Mouse (Mus musculus): ENCODE data around the gene Gdpd2.

Gdpd2 gene

DNA sequence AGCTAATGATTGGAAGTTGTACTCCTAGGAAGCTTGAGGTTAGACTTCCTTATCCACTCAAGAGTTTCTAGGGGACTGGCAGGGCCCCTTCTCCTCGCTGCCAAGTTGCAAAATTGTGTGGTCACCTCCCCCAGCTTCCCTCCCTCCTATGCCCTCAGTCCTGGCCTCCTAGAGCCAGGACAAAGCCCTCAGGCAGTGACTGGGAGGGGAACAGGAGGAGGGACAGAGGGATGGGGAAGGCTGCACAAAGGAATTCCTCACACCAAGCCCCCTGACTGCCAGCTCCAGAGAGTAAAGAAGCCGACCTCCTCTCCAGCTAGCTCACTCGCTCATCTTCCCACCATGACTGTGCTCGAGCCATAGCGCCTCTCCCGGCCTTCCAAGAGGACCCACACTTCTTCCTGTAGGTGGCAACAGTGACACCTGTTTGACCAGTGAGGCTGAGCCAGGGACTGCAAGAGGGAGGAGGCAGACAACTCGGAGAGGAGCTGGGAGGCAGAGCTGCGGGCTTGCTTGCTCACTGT lies at the start of gene Gdpd2:
TSS of gene Gdpd2 (plus strand) at position 209 of the 524 bp plus-strand sequence.
- DNase-seq (ENCODE audit: low read depth in 1 of 2, low spot score in 2 of 2), result no peak

DNA sequence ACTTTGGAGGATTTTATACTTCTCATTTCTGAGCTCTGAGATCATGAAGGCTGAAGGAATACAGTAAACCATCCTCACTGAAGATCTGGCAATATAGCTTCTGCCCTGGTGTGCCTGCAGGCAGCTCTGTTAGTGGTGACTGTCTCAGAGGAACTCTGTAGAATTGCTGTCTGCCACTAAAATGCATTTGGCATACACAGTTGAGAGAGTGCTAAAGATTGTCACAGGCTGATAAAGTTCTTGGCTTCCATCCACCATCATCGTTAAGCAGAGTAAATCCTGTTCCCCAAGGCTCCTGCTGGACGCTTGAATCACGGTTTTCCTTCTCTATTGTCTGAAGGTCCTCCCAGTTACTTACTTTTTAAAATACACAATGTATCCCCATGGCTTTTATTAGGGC lies 43.1 kb upstream of the Gdpd2 start:
- DNase-seq (ENCODE audit: low read depth in 1 of 2, low spot score in 2 of 2), result no peak

DNA sequence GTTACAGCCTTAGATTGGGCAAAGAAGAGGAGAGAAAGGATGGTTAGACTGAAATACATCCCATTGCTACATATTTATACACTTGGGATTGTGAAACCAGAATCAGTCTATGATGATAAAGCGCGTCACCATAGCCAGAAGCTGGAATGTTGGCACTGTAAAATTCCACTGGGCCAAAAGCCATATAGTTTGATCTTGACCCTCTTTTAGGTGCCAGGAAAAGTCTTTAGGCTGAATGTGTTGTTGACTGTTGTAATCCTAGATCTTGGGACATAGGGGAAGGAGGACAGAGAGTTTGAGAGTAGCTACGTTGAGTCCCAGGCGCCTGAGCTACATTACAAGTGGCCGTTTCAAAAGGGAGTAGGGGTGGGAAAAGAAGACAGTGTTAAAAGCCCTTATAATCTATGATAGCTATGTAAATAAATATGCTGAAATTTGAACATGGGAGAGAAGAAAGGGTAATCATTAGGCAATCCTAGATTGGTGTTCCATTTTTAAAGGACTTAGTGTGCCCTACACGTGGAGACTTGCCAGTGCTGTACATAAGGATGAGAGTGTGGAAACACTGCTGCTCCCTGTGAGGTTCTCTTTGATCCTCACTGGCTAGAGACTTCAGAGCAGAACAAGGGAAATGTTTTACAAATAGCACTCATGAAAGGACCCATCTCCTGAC lies 42.2 kb upstream of the Gdpd2 start:
- DNase-seq (ENCODE audit: low read depth in 1 of 2, low spot score in 2 of 2), result no peak

DNA sequence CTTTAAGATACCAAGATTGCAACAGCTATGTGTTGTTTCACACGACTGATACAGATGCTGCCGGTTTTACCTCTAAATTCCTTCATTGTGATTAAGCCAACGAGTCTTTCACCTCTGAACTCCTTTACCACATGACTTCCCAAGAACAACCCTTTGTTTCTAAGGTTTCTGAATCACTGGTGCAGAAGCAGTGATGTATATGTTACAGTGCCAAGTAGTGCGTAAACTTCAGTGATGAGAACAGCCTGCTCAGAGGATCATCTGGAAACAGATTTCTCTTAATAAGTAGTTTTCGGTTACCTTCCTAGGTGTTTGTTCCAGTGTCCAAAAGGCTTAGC lies 41.7 kb upstream of the Gdpd2 start:
- DNase-seq (ENCODE audit: low read depth in 1 of 2, low spot score in 2 of 2), result no peak

DNA sequence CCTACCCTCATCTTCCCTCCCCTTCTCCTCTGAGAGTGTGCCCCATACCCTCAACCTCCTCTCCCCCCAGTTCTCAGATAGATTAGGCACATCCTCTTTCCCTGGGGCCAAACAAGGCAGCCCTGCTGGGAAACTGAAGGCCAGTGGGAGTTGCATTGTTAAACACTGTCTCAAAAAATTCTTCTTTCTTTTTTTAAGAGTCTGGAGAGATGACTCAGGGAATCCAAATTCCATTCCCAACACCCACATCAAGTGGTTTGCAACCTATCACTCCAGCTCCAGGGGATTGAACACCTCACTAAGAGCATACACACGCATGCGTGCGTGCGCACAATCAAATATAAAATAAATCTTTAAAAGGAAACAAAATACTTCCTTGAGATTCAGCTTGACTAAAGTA lies 32.9 kb upstream of the Gdpd2 start:
- DNase-seq (ENCODE audit: low read depth in 1 of 2, low spot score in 2 of 2), result no peak

DNA sequence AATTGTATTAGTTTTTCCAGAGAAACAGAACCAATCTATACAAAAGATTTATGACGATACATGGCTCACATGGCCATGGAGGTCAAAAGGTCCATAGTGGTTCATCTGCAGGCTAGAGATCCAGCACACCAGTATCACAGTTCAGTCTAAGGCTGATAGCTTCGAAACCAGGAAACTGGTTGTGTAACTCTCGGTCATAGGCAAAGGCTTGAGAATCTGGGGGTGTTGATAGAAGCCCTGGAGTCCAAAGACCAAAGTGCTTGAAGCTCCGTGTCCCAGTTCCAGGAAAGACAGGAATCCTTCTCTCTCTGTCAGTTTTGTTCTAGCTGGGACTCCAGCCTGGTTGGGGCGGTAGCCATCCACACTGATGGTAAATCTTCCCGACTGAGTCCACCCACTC lies 21.6 kb upstream of the Gdpd2 start:
- no peak for DNase-seq (ENCODE audit: low read depth in 1 of 2, low spot score in 2 of 2)

DNA sequence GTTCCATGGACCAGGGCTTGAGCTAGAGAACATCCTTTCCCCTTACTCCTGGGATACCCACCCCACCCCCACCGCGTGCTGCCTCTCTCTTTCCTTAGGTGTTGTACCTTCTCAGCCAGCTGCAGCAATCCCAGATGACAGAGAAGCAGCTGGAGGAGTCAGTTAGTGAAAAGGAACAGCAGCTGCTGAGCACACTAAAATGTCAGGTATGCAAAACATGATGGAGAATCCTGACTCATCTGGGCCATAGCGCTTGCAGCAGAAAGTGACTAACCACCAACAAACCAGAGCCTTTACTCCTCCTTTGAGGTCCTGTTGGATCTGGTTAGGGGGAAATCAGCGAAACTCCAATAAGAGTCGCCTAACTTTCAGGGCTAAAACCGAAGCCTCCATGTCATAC lies 13.5 kb upstream of the Gdpd2 start:
- DNase-seq (ENCODE audit: low read depth in 1 of 2, low spot score in 2 of 2), result no peak

DNA sequence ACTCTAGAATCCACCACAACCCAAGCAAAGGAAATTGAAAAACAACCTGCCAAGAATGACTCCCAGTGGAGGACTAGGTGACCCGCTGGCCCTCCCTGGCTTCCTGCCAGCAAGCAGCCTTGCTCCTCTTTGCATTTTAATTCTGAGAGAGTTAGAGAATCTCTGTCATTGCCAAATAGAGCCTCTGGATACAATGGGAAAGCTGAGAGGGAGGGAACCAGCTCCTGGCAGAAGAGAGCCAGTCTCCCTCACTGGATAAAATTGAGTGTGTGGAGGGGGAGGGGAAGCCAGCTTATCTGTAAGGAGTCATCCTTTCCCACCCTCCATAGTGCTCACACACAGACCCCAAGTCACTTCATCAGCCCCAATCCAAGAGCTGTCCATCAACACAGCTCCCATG lies 726 bp upstream of the Gdpd2 start:
- DNase-seq (ENCODE audit: low read depth in 1 of 2, low spot score in 2 of 2), result no peak

DNA sequence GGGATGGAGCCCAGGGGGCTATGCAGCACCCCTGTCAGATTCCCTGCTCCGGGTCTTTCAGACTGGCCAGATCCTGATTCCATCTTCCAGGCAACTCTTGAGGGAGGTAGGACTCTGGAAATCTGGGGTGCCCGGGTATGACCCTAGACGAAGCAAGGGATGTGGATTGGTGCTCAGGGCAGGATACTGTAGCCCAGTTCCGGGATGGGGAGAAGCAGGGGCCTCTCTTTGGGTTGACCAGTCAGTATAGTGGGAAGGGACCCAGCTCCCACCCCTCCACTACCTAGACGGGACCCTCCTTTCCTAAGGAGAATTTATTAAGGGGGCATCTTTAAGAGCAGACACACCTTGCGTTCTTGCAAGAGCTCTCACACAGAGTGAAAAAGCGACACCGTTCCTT lies 593 bp downstream of the Gdpd2 start:
- DNase-seq (ENCODE audit: low read depth in 1 of 2, low spot score in 2 of 2), result no peak

DNA sequence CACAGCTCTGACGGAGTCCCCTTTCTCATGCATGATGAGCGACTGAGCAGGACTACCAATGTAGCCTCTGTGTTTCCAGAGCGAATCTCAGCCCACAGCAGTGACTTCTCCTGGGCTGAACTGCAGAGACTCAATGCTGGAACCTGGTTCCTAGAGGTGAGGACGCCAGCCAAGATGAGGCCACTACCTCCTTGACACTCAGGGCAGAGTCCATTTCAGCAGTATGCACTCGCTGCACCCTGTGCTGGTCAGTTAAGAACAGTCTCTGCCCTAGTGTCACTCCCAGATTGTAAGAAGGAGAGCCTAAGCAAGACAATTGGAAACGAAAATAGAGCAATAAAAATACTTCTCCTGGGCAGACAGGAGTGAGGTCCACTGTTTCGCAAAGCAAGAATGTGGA lies 4.7 kb downstream of the Gdpd2 start:
- no peak for DNase-seq (ENCODE audit: low read depth in 1 of 2, low spot score in 2 of 2)

DNA sequence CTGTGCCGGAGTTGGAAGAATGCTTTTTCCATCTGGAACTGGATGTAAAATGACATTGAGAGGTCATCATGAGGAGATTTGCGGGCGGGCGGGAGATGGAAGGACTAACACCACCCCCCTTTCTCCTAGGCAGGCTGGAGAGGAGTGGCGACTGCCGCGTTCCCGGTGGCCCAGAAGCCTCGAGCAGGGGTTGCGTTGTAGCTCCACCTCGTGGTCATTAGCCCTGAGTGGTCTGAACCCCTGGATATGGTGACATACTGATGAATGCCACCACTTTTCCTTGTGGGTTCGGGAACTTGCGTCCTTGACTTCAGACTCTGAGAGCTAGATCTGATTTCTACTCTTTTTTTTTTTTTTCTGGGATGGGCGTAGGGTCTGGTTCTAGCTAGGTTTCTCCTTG lies 9.2 kb downstream of the Gdpd2 start:
- DNase-seq (ENCODE audit: low read depth in 1 of 2, low spot score in 2 of 2), result no peak

DNA sequence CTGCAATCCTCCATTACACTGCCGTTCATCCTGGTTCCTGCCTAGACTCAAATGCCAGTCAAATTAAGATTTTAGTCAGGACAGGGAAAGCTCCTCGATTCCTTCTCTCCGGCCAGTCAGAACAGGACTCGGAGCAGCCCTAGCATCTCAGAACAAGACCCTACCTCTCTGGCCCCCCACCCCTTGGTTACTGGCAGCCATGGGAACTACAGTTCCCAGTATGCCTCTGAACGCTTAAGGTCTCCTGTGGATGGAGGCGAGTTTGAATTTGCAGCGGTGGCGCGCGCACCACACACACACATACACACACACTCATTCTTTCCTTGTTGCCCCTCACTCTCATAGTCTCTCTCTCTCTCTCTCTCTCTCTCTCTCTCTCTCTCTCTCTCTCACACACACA lies 9.8 kb downstream of the Gdpd2 start:
- no peak for DNase-seq (ENCODE audit: low read depth in 1 of 2, low spot score in 2 of 2)

DNA sequence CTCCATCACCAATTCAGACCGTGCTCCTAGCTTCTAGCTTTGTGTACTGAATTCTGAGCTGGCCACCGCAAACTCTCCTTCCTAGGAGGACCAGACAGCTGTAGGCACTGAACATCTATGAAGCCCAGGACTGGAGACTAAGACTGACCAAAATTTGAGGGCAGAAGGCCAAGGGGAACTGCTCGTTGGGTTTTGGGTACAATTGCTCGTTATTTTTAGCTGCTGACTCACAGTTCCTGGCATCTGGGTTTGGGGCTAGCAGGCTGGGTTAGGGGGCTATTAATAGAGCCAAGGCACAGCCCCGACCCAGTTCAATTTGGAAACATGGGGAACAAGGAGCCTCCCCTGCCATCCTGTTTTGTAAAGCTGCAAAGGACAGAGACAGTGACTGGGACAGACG lies 11.1 kb downstream of the Gdpd2 start:
- DNase-seq (ENCODE audit: low read depth in 1 of 2, low spot score in 2 of 2), result no peak

DNA sequence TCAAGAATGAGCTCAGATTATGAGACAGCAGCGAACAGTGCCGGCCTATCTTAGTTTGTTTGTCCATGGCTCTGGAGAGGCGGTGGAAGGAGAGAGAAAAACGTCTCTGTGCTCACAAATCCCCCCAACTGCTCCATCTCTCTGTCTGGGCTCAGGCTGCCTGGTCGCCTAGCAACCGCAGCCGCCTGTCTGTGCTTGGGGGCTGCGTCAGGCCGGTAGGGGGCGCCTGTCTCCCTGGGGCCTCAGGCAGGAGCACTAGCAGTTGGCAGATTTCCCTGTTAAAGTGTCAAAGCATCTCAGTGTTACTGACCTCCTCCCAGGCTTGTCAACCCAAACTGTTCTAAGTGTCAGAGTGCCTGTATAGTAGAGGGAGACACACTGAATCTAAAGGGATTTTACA lies 12.3 kb downstream of the Gdpd2 start:
- DNase-seq (ENCODE audit: low read depth in 1 of 2, low spot score in 2 of 2), result no peak

DNA sequence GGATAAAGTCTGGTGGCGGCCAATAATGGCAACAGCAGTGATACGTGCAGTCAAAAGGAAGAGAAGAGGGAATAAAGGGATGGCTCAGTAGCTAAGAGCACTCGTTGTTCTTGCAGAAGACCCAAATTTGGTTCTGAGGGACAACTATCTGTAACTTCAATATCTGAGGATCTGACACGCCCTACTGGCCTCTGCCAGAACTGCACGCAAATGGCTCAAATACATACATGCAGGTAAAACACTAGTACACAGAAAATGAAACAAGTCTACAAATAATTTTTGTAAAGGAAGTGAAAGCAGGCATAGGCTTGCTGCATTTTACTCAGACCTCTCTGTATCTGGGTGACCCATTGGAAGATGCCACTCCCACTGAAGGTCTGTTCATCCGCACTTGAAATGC lies 36.2 kb downstream of the Gdpd2 start:
- no peak for DNase-seq (ENCODE audit: low read depth in 1 of 2, low spot score in 2 of 2)

DNA sequence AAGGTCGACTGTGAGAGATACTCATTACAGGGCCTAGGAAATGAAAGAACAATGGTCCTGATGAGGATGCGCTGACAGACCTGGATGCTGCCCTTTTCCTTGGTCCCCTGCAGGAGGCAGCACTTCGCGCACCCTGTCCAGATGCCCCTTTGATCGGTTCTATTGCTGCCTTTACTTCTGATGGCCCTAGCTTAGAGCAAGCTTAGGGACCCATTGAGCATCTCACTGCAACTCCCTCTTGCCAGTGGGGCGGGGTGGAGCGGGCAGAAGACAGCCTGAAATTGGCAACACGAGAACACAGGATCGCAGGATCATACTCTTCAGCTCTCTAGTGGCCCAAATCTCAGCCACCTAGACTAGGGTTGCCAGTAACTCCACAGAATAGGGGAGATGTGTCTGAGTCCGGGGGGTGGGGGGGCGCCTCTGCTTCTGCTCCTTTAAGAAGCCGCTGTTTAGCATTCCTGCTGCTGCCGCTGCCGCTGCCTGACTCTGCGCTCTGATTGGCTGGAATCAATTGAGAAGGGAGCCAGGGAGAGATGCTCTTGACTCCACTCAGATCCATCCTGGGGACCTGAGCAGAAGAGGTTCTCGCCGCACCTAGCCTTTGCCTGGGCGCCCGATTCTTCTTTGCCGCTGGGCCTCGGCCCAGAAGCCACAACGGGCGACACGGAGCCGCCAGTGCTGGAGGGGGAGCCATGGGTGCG lies 37.7 kb downstream of the Gdpd2 start, which contains the start of gene Dlg3:
TSS of gene Dlg3 (plus strand) at position 542 of the 704 bp plus-strand sequence.
- DNase-seq (ENCODE audit: low read depth in 1 of 2, low spot score in 2 of 2), result no peak

DNA sequence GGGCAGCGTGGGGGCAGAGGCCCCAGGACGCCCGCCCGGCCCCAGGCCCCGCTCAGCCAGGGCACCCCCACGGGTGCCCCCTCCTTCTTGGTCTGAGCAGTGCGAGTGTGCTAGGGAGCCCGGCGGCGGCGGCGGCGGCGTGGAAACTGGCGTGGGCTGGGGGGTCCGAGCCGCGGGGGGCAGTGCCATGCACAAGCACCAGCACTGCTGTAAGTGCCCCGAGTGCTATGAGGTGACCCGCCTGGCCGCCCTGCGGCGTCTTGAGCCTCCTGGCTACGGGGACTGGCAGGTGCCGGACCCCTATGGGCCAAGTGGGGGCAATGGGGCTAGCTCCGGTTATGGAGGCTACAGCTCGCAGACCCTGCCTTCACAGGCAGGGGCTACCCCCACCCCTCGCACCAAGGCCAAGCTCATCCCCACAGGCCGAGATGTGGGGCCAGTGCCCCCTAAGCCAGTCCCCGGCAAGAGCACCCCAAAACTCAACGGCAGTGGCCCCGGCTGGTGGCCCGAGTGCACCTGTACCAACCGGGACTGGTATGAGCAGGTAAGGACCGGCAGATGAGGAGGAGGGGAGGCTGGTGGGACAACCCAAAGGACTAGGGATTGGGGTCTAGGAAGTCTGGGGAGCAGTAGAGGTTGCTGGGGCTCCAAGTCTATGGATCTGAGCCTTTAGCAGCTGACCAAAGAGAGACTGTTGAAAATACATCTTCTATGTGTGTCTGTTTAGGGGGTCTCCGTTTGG lies 38.4 kb downstream of the Gdpd2 start:
- no peak for DNase-seq (ENCODE audit: low read depth in 1 of 2, low spot score in 2 of 2)

DNA sequence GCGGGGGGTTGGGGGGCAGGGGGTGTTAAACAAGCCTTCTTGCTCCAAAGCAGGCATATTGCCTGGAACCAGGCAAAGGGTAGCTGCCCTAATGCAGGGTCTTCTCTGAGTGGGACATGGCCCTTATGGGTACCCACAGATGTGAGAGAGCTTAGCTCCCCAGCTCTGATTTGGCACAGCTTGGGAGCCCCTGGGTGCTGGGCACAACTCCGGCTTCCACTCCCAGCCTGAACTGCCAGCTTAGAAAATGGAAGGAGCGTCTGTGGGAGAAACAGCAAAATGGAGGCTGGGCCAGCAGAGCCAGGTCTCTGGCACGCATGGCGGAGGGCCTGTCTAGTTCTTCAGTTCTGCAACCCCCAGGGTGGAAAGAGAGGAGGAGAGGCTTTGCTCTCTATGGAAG lies 39.6 kb downstream of the Gdpd2 start:
- DNase-seq (ENCODE audit: low read depth in 1 of 2, low spot score in 2 of 2), result no peak

DNA sequence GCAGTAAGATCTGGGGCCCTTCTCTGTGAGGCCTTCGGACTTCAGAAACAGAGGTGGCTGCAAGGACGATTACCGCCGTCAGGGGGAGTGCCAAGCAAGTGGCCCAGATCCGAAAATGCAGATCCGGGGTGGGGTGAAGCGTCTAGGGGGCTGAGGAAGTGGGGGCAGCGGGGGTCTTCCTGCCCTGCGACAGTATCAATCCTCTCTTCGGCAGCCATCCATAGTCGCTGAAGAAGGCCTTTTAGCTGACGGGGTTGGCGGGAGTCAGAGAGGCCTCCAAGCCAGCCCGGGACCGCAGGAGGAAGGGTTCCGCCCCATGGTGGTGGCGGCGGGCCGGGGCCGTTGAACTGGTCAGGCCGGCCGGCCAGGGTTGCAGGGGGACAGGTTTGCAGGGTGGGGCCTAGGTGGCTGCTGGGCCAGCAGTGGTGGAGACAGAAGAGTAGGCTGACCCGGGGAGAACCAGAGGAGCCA lies 44.7 kb downstream of the Gdpd2 start:
- peak; percentile 7 to 19 for DNase-seq (ENCODE audit: low read depth in 1 of 2, low spot score in 2 of 2)

DNA sequence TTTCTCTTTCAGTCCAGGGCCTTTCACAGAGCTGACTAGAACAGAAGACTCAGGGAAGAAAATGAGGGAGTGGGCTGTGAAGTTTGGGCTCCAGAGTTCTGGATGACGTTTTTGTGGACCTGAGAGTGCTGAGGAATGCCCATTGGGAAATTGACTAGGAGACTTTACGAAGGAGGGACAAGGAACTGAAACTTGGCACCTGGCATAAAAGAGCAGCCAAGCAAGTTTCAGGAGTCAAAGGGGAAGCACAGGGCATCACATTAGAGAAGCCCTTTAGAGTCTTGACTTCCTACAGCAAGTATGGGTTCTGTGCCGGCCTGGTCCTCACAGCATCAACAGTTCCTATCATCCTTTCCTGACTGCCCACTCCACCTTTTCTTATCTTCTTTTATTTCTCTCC lies 45.7 kb downstream of the Gdpd2 start:
- no peak for DNase-seq (ENCODE audit: low read depth in 1 of 2, low spot score in 2 of 2)

DNA sequence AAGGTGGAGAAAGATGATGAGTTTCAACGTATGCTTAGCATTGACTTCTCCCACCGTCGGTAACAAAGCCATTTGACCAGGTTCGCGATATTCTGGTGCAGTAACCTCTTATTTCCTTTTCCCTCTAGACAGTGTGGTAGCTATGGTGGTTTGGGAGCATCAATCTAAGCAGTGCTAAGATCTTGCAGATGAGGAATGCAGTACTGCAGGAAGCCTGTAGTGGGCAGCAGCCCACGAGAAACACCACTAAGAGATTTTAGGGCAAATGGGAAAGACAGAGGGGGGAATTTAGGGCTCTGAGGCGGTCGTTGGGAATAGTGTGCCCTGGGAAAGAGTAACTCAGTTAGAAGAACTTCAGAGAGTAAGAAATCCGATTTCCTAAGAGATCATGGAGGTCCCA lies 46.8 kb downstream of the Gdpd2 start:
- no peak for DNase-seq (ENCODE audit: low read depth in 1 of 2, low spot score in 2 of 2)
